Mouse (Mus musculus) erythroblast, embryonic 14.5 days (primary cell): Measurements from ENCODE around the gene Ndufab1.

ENCODE experiments used
- GATA1 ChIP-seq: IDR thresholded peaks from 2 replicates; pipeline ENCODE4 v1.6.1; 2012; ENCODE audit warnings: low read length, inconsistent platforms, mixed read lengths
- TAL1 ChIP-seq: IDR thresholded peaks from 3 replicates; pipeline ENCODE4 v1.6.1; 2012; ENCODE audit warnings: low read length, inconsistent platforms, mixed read lengths

DNA sequence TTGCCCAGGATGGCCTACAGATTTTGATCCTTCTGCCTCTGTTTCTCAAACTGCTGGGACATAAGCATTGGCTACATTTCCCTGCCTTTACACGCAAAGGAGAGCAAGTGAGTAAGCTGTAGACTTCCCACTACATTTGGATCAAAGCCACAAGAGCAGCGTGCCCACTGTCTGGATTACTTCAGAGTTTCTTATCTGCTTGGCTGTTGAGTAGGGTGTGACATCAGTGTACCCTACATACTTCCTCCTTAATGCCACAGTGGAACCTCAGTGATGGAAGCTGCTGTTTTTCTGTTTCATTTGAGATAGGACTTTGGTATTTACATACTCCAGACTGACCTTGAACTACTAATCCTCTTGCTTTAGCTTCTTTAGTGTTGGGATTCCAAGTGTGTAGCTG is 54.9 kb downstream of the Ndufab1 start:
- TF ChIP-seq GATA1 (no peak), TAL1 (no peak)
